Mouse (Mus musculus) spleen, adult 2 months (tissue): ENCODE measurements around the gene Vdac1. TPM values are rescaled to one million over a fixed set of nuclear protein-coding genes. Genes with fewer than 3 reads are reported as not detected.
A peak's percentile ranks its signal among the peaks of the same experiment; 100 is the strongest.

Source experiments
- DNase-seq, 2 experiments: peaks; one replicate each; pipeline versions ENCODE4 v3.0.0 to v3.0.0-alpha.2; 2012 to 2021; ENCODE audit warnings: low spot score in 2 of 2, low read depth in 1 of 2
- H3K27ac ChIP-seq: fragments of 200-500 bp; 2 replicates; pipeline ENCODE4 v1.5.1; 2012; ENCODE audit warnings: low read length, inconsistent platforms; ENCODE audit not compliant: insufficient read depth
- H3K27me3 ChIP-seq: fragments of 200-500 bp; 2 replicates; pipeline ENCODE4 v1.6.1; 2012; ENCODE audit warnings: mild to moderate bottlenecking, moderate library complexity, low read length, inconsistent platforms; ENCODE audit not compliant: control insufficient read depth, insufficient read depth
- H3K36me3 ChIP-seq: fragments of 200-500 bp; 2 replicates; pipeline ENCODE4 v1.6.1; 2012; ENCODE audit warnings: mild to moderate bottlenecking, low read length, inconsistent platforms; ENCODE audit not compliant: control insufficient read depth, insufficient read depth
- H3K4me1 ChIP-seq: fragments of 200-500 bp; 2 replicates; pipeline ENCODE4 v1.6.1; 2011; ENCODE audit warnings: inconsistent platforms; ENCODE audit not compliant: control insufficient read depth, insufficient read depth, insufficient read length
- H3K4me3 ChIP-seq: fragments of 200-500 bp; 2 replicates; pipeline ENCODE4 v1.5.1; 2011; ENCODE audit warnings: mild to moderate bottlenecking, inconsistent platforms; ENCODE audit not compliant: insufficient read depth, insufficient read length; ENCODE audit errors: extremely low read depth
- CTCF ChIP-seq: fragments of 200-500 bp; IDR thresholded peaks from 2 replicates; pipeline ENCODE4 v1.5.1; 2011; ENCODE audit warnings: mild to moderate bottlenecking, inconsistent platforms; ENCODE audit not compliant: insufficient read depth, insufficient read length, insufficient replicate concordance; ENCODE audit errors: extremely low read depth
- POLR2A ChIP-seq: fragments of 200-500 bp; IDR thresholded peaks from 2 replicates; pipeline ENCODE4 v1.6.1; 2011; ENCODE audit warnings: low read depth, low read length, inconsistent platforms
- WGBS: fragments of 180-500 bp; shearing (Covaris S2); methylation state at CpG from one replicate; pipeline ENCODE4 v1.1.7; 2018; 5-methylcytosine and 5-hydroxymethylcytosine counted together
- polyA plus RNA-seq: library from polyadenylated mRNA; depleted of rRNA; stranded (reverse); fragments of >200 nt; gene quantifications from 2 replicates; pipeline ENCODE4 v1.2.3, GENCODE M21; 2012

The Vdac1 gene
- polyA plus RNA-seq, 1 experiment = 17.2 TPM

DNA sequence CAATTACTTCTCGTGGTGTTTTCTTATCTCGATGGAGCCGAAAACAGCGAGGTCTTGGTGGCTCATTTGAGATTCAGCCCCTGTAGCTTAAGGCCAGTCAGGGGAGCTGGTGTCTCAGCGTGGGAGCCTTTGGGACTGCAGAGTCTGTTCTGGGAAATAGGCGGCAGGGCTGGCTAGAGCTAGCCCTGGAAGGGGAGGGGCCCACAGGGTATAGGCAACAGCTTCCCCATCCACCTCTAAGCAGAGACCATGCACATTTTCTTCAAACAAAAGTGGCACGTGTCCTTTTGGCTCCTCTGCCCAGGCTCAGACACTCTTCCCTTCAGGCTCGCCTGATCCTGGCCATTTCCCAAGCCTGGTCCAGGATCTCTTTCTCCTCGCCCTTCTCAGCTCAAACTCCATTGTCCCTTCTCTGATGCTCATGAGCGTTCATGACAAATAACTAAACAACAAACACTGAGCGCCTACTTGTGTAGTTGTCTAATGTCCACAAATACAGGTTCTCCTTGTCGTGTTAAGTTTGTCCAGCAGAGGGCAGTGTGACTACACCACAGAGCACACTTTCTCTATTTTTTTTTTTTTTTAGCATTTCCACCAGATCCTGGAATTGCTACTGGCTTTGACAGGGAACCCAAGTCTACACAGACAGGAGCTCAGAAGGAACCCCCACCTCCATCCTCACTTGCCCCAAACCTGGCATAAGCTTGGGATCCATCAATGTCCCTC is 60.6 kb downstream of the Vdac1 start:
- 45% methylated on average over 12 of the region's 12 CpGs for WGBS
- peak; percentile 17 to 29 for DNase-seq
- no peaks in the 10 kb centered on the region for H3K4me1 ChIP-seq

DNA sequence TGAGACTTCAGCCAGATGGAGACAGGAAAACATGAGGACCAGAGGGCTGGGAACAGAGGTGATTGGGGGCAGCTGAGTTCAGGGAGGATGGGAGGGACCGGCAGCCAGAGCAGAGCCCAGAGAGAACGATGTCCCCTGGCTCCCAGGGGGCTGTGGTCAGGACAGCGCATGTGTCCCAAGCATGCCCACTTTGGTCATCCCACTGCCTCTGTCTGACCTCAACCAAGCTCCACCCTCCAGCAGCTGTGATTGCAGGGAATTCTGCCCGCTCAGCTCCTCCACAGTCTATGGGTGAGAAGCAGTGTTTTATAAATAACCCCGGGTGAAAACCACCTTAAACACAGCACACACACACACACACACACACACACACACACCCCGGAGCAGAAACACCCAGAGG is 68.8 kb downstream of the Vdac1 start:
- Histone ChIP-seq H3K27ac (no peak overlapping the region), H3K4me3 (no peak overlapping the region), H3K4me1 (no peaks in the 10 kb centered on the region), H3K36me3 (no peaks in the 10 kb centered on the region), H3K27me3 (no peaks in the 10 kb centered on the region)
- 75% methylated on average over 6 of the region's 6 CpGs for whole genome bisulfite sequencing
- DNase-seq = no peak
- TF ChIP-seq POLR2A (no peak), CTCF (no peak)

More for the DNA sequence above, 60.6 kb downstream of the Vdac1 start:
- Histone ChIP-seq H3K27ac (no peak overlapping the region), H3K4me3 (no peak overlapping the region), H3K27me3 (no peaks in the 10 kb centered on the region), H3K36me3 (no peaks in the 10 kb centered on the region)
- no peak for TF ChIP-seq POLR2A
- TF ChIP-seq CTCF = peak; percentile 29; the same call in 1 of the 2 replicates

DNA sequence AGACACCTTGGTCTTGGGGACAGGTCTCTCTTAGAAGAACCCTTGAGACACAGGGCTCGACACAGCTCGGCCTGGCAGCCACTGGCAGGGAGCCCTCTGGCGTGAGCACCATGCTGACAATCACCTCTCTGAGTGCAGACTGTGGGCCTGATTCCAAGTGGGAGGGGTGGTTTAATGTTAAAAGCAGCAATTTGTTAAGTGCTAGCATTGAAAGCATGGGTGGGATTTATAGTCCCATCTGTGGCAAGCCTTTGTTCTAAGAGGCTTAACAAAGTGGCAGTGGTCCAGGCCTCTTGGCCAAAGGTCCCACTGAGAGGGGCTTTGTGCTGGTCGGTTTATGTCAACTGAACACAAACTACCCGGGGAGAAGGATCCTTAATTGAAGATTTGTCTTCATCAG is 70.9 kb downstream of the Vdac1 start:
- Histone ChIP-seq H3K27me3 (no peaks in the 10 kb centered on the region), H3K4me3 (no peak overlapping the region), H3K4me1 (no peaks in the 10 kb centered on the region), H3K27ac (no peak overlapping the region), H3K36me3 (no peaks in the 10 kb centered on the region)
- TF ChIP-seq CTCF = no peak
- no peak for TF ChIP-seq POLR2A
- no peak for DNase-seq
- 87% methylated on average over 5 of the region's 5 CpGs for WGBS

DNA sequence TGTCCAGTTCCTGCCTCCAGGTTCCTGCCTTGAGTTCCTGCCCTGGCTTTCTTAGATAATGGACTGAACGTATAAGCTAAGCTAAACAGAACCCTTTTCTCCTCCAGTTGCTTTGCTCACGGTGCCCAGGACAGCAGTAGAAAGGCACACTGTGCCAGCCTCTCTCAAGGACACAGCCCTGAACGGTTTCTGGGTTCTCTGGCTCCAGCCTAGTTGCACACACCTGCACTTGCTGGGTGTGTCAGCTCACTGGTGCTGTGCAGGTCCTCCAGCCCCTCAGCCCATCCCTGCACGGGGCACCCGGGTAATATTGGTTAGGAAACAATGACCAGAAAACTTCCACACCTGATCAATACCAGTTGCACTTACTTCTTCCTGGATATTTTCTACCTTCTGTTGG is 71.5 kb downstream of the Vdac1 start:
- H3K4me3 ChIP-seq = no peak overlapping the region
- 82% methylated on average over 5 of the region's 5 CpGs for WGBS

DNA sequence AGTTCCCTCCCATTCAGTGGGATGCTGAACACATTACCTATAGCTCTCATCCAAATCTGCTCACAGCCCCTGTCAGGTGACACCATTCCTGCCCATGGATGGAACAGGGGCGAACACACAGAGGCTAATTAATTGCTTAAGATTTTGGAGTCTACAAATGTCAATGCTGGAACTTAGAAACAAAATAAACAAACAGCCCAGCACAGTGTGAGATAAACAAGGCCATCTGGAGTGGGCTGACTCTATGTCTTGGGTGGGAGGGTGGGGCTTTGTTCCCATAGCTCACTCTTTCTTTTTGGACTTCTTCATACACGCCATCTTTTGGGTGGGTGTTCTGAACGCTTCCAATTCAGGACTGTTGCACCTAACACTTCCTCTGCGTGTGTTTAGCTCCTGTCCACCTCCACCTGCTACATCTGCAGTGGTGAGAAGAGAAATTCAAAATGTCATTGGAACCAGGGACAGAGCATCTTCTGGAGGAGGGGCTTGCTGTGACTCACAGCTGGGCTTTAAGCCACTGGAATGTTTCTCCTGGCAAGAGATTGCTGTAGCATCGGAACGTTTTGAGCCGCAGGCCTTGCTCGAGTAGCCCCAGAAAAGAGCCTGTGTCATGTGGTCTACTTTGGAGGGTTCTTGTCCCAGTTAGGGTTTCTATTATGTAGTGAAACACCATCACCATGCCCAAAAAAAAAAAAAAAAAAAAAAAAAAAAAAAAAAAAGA is 72.6 kb downstream of the Vdac1 start:
- H3K4me3 ChIP-seq = no peak overlapping the region
- no peak for DNase-seq
- H3K27me3 ChIP-seq = no peaks in the 10 kb centered on the region
- H3K4me1 ChIP-seq = no peaks in the 10 kb centered on the region
- H3K36me3 ChIP-seq = no peaks in the 10 kb centered on the region
- no peak overlapping the region for H3K27ac ChIP-seq
- TF ChIP-seq CTCF (no peak), POLR2A (no peak)
- WGBS = 91% methylated on average over 8 of the region's 8 CpGs

More for the DNA sequence above, 71.5 kb downstream of the Vdac1 start:
- H3K27me3 ChIP-seq = no peaks in the 10 kb centered on the region
- H3K4me1 ChIP-seq = no peaks in the 10 kb centered on the region
- DNase-seq = no peak
- TF ChIP-seq CTCF (no peak), POLR2A (no peak)
- no peaks in the 10 kb centered on the region for H3K36me3 ChIP-seq
- H3K27ac ChIP-seq = no peak overlapping the region

DNA sequence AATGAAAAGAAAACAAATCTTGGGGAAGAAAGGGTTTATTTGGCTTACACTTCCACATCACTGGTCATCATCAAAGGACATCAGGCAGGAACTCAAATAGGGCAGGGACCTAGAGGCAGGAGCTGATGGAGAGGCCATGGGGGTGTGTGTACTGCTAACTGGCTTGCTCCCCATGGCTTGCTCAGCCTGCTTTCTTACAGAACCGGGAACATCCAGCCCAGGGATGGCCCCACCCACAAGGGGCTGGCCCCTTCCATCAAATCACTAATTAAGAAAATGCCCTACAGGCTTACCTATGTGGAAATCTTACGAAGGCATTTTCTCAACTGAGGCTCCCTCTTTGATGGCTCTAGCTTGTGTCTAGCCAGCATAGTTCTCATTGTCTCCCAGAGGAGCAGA is 73.1 kb downstream of the Vdac1 start:
- TF ChIP-seq POLR2A = no peak
- TF ChIP-seq CTCF = no peak
- no peak overlapping the region for H3K4me3 ChIP-seq
- H3K27me3 ChIP-seq = no peaks in the 10 kb centered on the region
- H3K4me1 ChIP-seq = no peaks in the 10 kb centered on the region
- H3K36me3 ChIP-seq = no peaks in the 10 kb centered on the region
- 89% methylated on average over 2 of the region's 2 CpGs for WGBS
- DNase-seq = no peak
- H3K27ac ChIP-seq = no peak overlapping the region

DNA sequence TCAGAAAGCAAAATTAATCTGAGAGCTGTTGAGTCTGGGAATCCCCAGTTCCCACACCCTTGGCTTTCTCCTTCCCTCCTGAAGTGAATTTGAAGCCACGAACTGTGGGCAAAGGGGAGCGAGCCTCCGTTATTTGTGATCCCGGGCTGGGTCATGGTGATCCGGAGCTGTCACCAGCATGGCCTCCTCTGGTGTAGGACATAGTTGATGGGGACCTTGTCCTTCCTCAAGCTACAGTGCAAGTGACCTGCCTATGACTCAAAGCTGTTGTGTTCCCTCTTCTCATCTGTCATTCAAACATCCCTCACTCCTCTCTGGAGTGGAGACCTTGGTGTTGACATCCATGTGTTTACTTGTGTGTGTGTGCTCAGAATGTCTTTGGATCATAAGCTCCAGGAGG is 74.8 kb downstream of the Vdac1 start:
- no peak overlapping the region for H3K27ac ChIP-seq
- no peak overlapping the region for H3K4me3 ChIP-seq
- 83% methylated on average over 5 of the region's 5 CpGs for WGBS
- TF ChIP-seq POLR2A (no peak), CTCF (no peak)
- DNase-seq = no peak
- no peaks in the 10 kb centered on the region for H3K36me3 ChIP-seq
- H3K27me3 ChIP-seq = no peaks in the 10 kb centered on the region
- no peaks in the 10 kb centered on the region for H3K4me1 ChIP-seq
